Mouse (Mus musculus) left cerebral cortex, postnatal 10 days (tissue): ENCODE measurements around the gene Creb1. TPM values are rescaled to one million over a fixed set of nuclear protein-coding genes. Genes with fewer than 3 reads are reported as not detected.
"Not testable (repeated sequence)": the region's sequence is repeated elsewhere in the genome, so short reads cannot be mapped to it uniquely, and the experiment has no call there.

ENCODE experiments used
- DNase-seq, 2 experiments: peaks; one replicate each; pipeline ENCODE4 v3.0.0; 2021 to 2022; ENCODE audit warnings: low spot score in 2 of 2, mixed read lengths in 1 of 2; ENCODE audit errors: extremely low spot score in 1 of 2
- intact Hi-C: fragments of 180-260 bp; cut with DNase I; formaldehyde crosslinking; loops from one replicate; pipeline ENCODE4 v1.15.1; 2025
- total RNA-seq, 2 experiments: library from RNA; stranded (reverse); gene quantifications; 2 replicates each; pipeline ENCODE4 v1.2.3; 2021

The Creb1 gene
- total RNA-seq, 2 experiments from 2014 or later, result 40.9 to 43.1 TPM

DNA sequence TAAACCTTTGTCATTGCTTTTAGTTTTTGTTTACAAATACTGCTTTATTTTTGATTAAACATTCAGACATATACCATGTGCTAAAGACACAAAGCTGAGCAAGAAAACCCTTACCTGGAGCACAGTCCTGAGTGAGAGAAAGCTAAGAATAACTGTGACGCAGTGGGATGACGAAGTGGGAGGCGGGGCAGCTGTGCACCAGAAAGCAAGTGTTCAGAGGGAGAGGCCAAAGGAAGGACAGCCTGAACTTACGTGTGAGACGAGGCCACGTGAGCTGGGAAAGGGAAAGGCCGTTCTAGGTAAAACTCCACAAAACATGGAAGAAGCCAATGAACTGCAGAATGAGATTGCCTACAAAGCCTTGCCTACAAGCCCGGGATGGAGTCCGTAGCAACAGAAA lies 77.5 kb downstream of the Creb1 start:
- no peak for DNase-seq
- intact Hi-C loops, result loop anchor here (10.0 kb wide), 3 partner anchors 315 to 945 kb away; no protein-coding TSS in a partner anchor

DNA sequence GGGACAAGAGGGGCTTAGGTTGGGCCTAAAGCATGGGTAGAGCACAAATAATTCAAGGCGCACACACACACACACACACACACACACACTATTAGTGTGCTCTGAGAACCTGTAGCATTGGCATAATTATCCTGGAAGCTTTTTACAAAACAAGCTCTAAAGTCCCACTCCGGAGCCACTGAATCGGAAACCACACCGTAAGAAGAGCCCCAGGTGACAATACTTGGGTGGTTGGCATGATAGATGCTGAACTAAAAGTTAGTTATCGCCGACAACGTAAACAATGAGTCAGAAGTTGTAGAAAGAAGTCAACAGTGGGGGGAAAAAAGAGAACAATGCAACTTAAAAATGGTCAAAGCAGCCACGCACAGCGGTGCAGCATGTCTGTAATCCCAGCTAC lies 81.9 kb downstream of the Creb1 start:
- intact Hi-C loops, result loop anchor here (10.0 kb wide), 3 partner anchors 310 to 950 kb away; no protein-coding TSS in a partner anchor
- DNase-seq, result no peak

DNA sequence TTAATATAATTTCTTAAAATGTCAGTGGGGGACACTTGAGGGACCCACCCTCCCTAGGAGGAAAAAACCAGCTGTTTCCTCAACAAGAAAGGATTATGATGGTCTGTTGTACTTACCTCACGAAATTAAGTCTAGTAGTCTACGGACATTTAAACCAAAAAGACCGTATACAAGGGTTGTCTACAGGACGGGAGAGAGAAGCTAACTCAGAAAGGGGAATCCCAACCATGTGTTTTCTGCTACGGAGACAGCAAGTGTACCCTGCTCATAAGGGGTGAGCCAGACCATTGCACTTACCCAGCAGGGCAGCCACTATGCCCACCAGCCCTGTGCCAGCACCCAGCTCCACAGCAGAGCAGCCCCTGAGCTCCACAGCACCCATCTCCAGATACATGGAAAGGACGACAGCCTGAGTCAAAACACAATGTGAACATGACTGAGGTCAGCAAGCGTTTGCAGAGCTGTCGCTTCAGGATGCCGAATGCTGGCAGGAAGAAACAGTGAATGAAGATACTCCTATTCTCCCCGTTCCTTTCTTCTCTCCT lies 82.4 kb downstream of the Creb1 start:
- no peak for DNase-seq
- intact Hi-C loops, result loop anchor here (5.0 to 10.0 kb wide), 4 partner anchors 92 to 950 kb away; no protein-coding TSS in a partner anchor

DNA sequence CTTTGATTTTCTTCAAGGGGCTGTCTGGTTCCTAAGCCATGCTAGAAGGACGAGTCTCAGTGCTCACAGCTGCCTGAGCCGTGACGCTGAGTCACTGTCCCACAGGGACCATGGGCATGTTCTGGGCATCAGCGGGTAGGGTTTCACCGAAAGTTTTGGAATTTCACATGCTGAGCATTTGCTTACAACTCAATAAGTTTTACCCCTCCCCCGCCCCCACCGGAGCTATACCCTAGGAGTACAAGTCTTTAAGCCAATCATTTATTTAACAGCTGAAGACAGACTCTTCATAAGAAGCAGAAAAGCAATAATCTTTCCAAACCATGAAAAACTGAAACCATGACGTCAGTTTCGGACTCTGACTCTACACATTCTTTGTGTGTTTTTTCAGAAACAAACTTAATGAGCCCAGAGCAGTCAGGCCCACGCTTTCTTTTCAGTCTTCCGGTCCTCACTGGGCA lies 83.1 kb downstream of the Creb1 start:
- DNase-seq, result no peak
- intact Hi-C loops, result loop anchor here (5.0 to 10.0 kb wide), 4 partner anchors 92 to 951 kb away; no protein-coding TSS in a partner anchor

DNA sequence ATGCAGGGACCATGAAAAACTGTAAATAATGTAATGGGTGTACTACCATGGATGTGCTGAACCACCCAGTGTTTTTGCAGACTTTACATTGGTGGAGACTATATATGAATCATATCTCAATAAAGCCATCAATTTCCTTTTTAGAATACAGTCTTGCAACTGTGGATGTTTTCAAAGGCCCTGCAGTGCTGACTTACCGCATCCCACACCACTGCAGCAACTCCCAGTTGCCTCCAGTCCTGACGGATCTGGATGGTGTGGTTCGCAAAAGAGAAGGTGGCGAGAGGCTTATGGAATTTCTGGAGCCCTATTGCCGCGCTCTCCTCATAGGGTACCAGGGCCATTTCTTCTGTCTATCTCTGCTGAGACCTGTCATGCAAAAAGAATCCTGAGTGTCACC lies 83.6 kb downstream of the Creb1 start:
- DNase-seq, result no peak
- intact Hi-C loops, result loop anchor here (5.0 to 10.0 kb wide), 4 partner anchors 91 to 951 kb away; no protein-coding TSS in a partner anchor

DNA sequence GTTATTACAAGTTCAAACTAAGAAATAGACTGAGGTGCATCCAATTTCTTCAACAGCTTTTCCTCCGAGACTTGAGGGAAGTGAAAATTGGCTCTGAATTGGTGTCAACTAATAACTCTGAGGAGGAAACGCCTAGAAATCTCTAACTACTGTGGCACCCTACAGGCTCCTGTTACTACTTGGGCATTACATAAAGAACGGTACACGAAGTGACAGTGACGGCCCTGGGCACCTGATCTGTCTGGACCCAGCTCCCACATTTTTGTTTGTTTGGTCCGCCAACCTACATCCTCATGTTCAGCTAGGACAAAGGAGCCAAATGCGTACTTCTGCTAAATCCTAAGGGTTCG lies 84.1 kb downstream of the Creb1 start:
- DNase-seq, result no peak
- intact Hi-C loops, result loop anchor here (5.0 to 10.0 kb wide), 4 partner anchors 91 to 952 kb away; no protein-coding TSS in a partner anchor

DNA sequence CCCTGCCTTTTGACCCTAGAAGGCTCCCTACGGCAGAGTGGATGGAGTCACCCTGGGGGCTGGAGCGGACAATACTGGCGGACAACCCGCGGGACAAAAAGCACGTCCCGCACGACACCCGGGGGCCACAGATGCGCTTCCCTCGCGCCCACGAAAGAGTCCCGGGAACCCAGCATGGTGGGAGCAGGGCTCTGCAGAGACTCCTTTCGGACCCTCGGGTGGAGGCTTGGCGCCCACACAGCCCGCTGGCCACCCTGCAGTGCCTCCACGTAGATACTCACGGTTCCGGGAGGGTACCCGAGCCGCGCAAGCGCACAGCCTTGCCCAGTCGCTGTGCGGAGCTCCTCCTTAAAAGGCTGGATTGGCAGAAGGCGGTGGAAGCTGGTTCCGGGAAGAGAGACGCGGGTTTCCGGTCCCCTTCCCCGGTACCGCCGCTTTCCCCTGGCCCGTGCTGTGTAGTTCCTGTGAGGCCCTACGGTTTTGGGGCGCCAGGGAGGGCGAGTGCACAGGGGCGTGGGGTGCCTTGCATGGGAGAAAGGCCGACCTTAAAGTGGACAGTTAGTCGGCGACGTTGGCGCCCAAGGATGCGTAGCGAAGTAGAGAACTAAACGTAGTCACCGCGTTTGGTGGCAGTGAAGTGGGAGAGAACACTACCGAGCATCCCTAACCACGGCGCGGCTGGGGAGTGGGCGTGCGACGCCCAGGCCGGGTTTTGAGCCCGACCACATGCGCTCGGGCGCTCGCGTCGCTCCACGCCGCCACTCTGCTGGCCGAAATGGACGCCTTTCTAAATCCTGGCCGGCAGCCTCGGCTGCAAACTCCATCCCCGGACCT lies 84.7 kb downstream of the Creb1 start, which contains the start of gene Mettl21a:
Mettl21a (minus strand) TSS at position 362 of the 834 bp plus-strand sequence.
- DNase-seq, result peak; percentile 92 to 95
- intact Hi-C loops, result loop anchor here (5.0 to 10.0 kb wide), 4 partner anchors 90 to 952 kb away; no protein-coding TSS in a partner anchor

DNA sequence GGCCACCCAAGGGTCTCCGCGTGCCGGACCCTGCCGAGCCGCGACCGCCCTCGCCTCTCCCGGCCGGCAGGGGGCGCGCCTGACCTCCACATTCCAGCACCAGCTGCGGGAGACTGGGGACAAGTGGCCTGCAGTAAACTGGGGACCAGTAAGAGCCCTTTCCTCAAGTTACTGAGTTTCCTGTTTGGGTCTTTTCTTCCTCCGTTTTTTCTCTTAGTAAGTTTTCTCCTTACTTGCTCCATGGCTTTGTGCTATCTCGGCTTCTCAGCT lies 85.2 kb downstream of the Creb1 start:
- peak; percentile 82 to 89 for DNase-seq
- intact Hi-C loops, result loop anchor here (5.0 to 10.0 kb wide), 4 partner anchors 90 to 953 kb away; no protein-coding TSS in a partner anchor

DNA sequence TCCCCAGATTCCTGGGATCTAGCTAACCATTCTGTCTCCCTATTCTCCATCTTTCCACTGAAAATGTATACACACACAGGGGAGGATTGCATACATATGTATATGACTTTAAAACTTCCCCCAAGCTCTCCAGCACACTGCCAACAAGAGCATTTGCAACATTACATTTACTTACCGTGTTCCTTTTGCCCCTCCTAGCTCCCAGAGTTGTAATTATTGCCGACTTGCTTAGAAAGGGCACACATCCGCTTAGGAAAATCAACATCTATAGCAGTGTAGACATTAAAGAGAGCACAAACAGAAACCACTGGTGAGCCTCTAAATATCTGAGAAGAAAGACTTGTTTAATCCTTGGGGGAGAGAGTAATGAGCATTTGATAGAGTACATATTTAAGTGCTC lies 85.8 kb downstream of the Creb1 start:
- intact Hi-C loops, result loop anchor here (2.0 to 10.0 kb wide), 5 partner anchors 73 to 953 kb away; partner anchors contain the start of gene Ccnyl1
- DNase-seq, result no peak

DNA sequence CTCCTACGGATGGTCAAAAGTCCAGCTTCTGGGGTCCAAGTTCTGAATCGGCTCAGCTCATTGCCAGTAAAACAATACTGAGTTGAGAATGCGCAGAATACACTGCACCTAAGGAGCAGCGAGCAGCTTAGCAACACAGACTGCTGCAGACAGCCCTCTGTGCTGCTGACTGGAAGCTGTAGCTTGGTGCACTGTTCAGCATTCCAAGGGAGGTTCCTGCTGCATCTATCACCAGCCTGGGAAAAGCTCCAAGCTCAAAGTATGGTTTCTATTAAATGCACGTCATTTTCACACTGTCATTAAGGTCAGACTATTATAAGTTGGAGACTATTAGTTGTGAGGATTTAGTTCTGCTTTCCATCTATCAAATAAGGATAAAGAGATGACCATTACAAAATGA lies 88.7 kb downstream of the Creb1 start:
- intact Hi-C loops, result no loop called here
- DNase-seq, result peak in 1 of 2 experiments; percentile 29

DNA sequence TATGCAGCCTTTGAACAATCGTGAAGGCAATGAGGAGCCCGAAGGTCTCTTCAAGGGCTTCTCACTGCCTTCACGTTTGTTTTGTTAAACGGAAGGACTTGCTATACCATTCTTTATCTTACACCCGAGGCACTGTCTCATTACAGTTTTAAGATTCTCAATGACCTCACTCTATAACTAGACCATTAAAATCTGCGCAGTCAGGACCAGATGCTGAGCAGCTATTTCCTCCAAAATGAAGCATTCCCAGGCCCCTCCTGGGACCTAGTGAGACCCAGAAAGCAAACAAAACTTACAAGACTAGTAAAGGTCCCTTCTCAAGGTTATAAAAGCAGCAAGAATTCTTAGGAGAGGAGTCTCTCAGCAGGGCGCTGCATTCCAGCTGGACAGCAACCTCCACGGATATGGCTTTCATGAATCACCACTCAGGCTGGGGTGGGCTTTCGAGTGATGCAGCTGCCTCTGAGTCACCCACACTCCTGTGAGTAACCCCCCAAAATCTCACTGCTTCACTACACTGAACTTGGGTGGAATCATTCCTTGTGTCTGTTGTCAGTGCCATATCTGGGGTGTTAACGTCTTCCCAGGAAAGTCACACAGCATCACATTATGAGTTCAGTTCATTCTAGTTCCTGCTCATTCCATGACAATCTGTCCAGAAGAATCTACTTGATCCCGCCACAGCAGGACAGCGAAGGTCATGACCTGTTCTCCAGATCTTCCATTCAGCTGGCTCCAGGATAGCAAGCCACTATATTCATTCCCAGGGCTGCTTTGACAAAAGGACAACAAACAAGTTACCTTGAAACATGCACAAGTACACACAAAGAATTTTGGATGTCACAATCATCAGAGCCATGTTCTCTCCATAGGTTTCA lies 91.4 kb downstream of the Creb1 start:
- peak in 1 of 2 experiments; percentile 63 for DNase-seq
- intact Hi-C loops, result no loop called here

DNA sequence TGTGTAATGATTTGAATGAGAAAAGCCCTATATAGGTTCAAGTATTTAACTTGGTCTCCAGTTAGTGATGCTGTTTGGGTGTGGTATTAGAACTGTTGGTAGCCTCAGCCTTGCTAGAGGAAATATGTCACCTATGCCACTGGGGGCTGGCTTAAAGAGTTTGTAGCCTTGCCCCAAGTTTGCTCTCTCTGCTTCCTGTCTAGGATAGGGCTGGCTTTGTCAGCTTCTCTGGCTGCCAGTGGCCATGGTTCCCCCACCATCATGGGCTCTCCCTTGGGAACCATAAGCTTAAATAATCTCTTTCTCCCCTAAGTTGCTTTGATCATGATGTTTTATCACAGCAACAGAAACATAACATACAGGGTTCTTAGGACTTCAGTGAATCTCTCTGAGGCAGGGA lies 92.8 kb downstream of the Creb1 start:
- intact Hi-C loops, result no loop called here

DNA sequence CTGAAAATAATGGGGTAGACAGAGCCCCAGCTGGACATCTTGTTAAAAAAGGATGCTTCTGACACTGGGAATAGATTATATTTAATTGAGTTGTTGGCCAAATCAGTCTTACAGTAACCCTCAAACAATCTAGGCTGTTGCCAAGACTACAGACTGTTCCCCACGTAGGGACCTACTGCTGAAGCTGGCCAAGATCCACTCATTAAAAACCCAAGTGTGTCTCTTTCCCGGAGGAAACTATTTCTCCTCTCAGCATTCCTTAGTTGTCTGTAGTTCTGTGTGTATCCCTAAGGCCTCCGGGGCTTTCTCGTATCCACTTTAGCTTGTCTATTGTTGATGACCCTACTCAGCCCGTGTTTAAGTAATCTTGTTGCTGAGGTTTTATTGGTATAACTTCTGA lies 99.1 kb downstream of the Creb1 start:
- no peak for DNase-seq
- intact Hi-C loops, result no loop called here

More for the DNA sequence above, 92.8 kb downstream of the Creb1 start:
- DNase-seq, result no peak

DNA sequence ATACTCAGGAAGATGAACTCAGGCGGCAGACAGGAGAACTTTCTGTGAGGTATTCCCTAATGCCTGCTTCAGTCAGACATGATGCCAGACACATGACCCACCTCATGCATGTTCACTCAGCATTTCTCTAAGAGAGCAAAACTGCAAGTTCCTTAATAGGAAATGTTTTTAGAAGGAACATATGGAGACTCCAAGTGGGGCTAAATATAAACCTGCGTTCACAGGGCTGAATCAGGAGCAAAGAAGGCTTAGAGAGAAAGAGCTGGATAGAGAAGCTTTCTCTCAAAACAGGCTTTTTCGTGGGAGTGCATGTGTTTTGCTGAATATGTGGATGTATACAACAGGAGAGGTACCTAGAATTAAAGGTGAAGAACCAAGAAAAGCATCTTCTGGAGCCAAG lies 100.8 kb downstream of the Creb1 start:
- DNase-seq, result peak in 1 of 2 experiments; percentile 56
- intact Hi-C loops, result no loop called here

DNA sequence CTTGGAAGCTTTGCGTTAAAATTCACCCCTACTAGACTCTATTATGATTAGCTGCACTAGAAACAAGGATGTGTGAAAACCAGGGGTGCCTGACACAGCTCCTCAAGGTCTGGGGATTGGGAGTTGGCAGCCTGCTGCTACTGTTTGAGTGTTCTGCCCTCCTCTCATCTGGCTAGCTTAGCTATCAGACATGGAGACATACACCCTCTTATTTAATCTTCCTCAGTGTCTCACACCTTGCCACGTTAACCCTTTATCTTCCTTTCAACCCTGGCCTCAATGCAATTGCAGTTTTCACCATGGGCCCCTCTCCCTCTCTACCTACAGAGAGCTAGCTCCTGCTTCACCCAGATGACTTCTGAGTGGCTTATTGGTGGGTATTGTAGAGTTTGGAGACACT lies 103.2 kb downstream of the Creb1 start:
- intact Hi-C loops, result no loop called here
- DNase-seq, result no peak

DNA sequence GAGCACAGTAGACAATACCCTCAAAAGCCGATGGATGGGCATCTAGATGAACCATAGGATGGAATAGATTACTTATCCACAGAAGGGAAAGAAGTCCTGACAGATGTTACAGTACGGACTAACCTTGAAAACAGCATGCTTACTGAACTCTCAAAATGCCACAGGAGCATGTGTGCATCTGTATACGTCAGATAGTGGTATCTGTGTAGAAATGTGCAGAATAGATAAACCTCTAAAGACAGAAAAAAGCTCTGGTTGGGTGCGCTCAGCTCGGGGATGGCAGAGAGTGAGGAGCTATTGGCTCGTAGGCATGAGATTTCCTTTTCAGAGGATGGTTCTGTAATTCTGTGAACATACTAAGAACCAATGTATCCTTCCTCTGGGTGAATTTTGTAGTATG lies 106.8 kb downstream of the Creb1 start:
- intact Hi-C loops, result no loop called here
- DNase-seq, result no peak

DNA sequence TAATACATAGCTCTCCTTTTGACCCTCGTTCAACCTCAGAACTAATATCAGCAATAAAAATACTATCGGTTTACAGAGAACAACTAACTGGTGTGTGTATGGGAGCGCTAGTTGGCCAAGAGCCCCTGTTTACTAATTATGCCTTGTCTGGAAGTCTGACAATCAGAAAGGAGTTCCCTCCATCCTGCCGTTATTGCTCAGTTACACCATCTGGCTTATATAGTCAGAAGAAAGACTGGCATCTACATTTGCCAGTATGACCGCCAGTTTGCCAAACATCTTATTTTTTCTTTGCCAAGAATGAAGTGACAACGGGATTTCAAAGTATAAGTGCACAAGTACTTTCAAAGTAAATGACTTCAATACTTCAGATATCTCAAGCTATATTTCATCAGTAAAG lies 108.6 kb downstream of the Creb1 start:
- no peak for DNase-seq
- intact Hi-C loops, result no loop called here

DNA sequence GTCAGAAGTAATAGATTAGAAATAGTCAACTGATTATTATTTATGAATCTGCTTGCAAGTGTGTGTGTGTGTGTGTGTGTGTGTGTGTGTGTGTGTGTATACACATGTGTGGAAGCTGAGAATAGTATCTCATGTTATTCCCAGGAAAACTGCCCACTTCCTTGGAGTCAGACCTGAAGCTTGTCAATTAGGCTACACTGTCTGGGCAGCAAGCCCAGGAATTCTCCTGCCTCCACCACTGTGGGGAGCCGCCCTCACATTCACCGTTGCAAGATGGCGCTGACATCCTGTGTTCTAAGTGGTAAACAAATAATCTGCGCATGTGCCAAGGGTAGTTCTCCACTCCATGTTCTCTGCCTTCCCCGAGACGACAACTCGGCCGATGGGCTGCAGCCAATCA lies 110.1 kb downstream of the Creb1 start:
- intact Hi-C loops, DNase-seq: not testable (repeated sequence)

DNA sequence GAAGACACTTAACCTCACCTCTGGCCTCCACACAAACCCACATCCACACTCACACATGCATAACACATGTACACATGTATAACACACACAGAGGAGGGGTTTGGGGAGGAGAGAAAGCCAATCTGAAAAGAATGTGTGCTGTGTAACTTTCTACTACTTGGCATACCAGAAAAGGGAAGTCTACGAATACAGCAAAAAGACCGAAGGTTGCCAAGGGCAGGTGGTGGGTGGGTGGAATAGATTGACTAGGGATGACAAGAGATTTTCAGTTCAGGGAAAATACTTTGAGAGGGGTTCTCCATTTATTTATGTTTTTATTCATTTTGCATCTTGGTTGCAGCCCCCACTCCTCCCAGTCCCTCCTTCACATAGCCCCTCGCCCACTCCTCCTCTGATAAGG lies 112.1 kb downstream of the Creb1 start:
- DNase-seq, result no peak
- intact Hi-C loops, result no loop called here
